Mouse (Mus musculus): ENCODE data around the gene Misp. TPM values are rescaled to one million over a fixed set of nuclear protein-coding genes. Genes with fewer than 3 reads are reported as not detected.

The Misp gene
- total and polyA plus RNA-seq, 3 experiments = 0.50 to 0.82 (median 0.52) TPM

DNA sequence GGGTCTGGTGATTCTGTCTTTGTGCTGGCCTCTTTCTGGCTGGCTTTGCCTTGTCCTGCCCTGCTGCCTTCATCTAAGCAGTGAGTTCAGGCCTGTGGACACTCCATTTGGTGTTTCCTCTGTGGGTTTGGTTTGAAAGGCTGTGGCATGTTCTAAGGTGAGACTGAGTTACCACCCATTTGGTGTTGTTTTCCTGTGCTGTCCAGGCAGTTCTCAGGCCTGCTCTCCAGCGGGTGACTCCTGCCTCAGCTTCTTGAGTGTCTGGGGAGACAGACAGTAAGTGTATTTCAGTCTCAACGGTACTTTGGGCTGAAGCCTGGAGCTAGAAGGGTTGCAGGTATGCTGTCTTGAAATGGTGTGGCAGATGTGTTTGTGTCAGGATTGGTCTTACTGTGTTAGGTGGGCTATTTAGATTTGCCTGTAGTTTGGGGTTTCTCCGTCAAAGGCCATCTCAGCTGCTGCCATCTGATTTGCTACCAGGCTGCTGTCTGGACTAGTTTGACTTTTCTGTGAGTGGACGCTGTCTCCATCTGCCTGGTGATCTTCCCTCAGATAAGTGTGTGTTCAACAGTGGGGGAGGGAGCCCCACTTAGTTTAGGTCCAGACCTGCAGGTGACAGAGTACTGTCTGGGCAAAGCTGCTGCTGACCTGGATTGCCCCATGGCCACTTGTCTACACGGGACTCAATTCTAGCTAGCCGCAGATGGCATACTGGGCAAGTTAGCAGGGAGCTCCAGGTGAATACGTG, 36.1 kb downstream of the Misp start:
- peak overlapping the region; percentile 97 for H3K4me3 ChIP-seq
- peaks cover 44% of the 10 kb centered on the region for H3K4me1 ChIP-seq (ENCODE audit: control insufficient read depth, insufficient read depth, low read length)
- peak overlapping the region; percentile 61 for H3K27ac ChIP-seq
- peaks cover 8% of the 10 kb centered on the region; the same call in 1 of the 2 replicates for H3K36me3 ChIP-seq (ENCODE audit: control insufficient read depth, insufficient read depth, low read length)
- no peak for TF ChIP-seq POLR2A (IDR thresholded peaks at IDR 0.05; ENCODE audit: insufficient read depth, low read depth, low read length)
- TF ChIP-seq EP300 (IDR thresholded peaks at IDR 0.05; ENCODE audit: insufficient read depth, low read depth, low read length) = no peak
- no peak for TF ChIP-seq CTCF (IDR thresholded peaks at IDR 0.05)
- 3% methylated on average over 7 of the region's 7 CpGs for WGBS
- DNase-seq = no peak
- peak overlapping the region; percentile 19 for H3K9ac ChIP-seq (ENCODE audit: low read depth, low read length)
- intact Hi-C loops (cut with DNase I) = loop anchor here (2.0 kb wide), 1 partner anchor 26 kb away; no protein-coding TSS in a partner anchor
- H3K79me2 ChIP-seq (replicated peaks; ENCODE audit: control insufficient read depth, insufficient read depth, low read length) = peaks cover 7% of the 10 kb centered on the region
- H3K27me3 ChIP-seq (ENCODE audit: control insufficient read depth, insufficient read depth, low read length) = no peaks in the 10 kb centered on the region

- H3K9ac ChIP-seq (ENCODE audit: low read depth, low read length) = peak overlapping the region; percentile 19
- 3% methylated on average over 4 of the region's 4 CpGs for WGBS
- peak overlapping the region; percentile 97 for H3K4me3 ChIP-seq
- peaks cover 7% of the 10 kb centered on the region for H3K79me2 ChIP-seq (replicated peaks; ENCODE audit: control insufficient read depth, insufficient read depth, low read length)
- intact Hi-C loops (cut with DNase I) = loop anchor here (2.0 kb wide), 1 partner anchor 25 kb away; no protein-coding TSS in a partner anchor
- peaks cover 41% of the 10 kb centered on the region for H3K4me1 ChIP-seq (ENCODE audit: control insufficient read depth, insufficient read depth, low read length)
- H3K27me3 ChIP-seq (ENCODE audit: control insufficient read depth, insufficient read depth, low read length) = no peaks in the 10 kb centered on the region
- peaks cover 8% of the 10 kb centered on the region; the same call in 1 of the 2 replicates for H3K36me3 ChIP-seq (ENCODE audit: control insufficient read depth, insufficient read depth, low read length)
- DNase-seq = peak; percentile 76 to 84
- peak overlapping the region; percentile 61 for H3K27ac ChIP-seq
- TF ChIP-seq EP300 (IDR thresholded peaks at IDR 0.05; ENCODE audit: insufficient read depth, low read depth, low read length) (0 out of 2 replicates have a peak, but pooled peaks have one; percentile 12), CTCF (IDR thresholded peaks at IDR 0.05) (no peak)
These were observed 36.6 kb downstream of the Misp start for GRCm38 (mm10) chr10:79857452-79857811.

DNA sequence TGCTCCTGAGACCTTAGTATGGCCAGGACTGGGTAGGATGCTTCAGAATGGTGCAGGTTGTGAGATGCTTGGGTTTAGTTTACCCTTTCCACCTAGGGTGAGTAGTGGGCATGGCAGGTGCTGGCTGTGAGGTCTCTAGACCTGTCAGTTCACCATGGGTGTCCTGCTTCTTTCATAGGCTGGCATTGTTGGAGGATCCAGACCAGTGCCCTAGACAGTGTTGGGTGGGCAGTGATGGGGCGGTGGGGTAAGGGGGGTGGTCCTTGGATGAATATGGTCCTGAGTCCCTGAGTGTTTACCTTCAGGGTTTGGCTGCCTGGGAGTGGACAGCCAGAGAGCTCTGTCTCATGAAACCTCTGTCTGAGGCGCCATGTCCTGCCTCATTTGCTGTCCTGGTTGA, 37.1 kb downstream of the Misp start:
- H3K27me3 ChIP-seq (ENCODE audit: control insufficient read depth, insufficient read depth, low read length) = no peaks in the 10 kb centered on the region
- peak overlapping the region; percentile 33; the same call in 1 of the 2 replicates for H3K27ac ChIP-seq
- 48% methylated on average over 2 of the region's 2 CpGs for WGBS
- no peak overlapping the region for H3K9ac ChIP-seq (ENCODE audit: low read depth, low read length)
- intact Hi-C loops (cut with DNase I) = loop anchor here (2.0 kb wide), 1 partner anchor 25 kb away; no protein-coding TSS in a partner anchor
- H3K4me1 ChIP-seq (ENCODE audit: control insufficient read depth, insufficient read depth, low read length) = peaks cover 36% of the 10 kb centered on the region
- peaks cover 8% of the 10 kb centered on the region; the same call in 1 of the 2 replicates for H3K36me3 ChIP-seq (ENCODE audit: control insufficient read depth, insufficient read depth, low read length)
- peaks cover 7% of the 10 kb centered on the region for H3K79me2 ChIP-seq (replicated peaks; ENCODE audit: control insufficient read depth, insufficient read depth, low read length)
- no peak for DNase-seq
- TF ChIP-seq CTCF (IDR thresholded peaks at IDR 0.05) (no peak), POLR2A (IDR thresholded peaks at IDR 0.05; ENCODE audit: insufficient read depth, low read depth, low read length) (no peak), EP300 (IDR thresholded peaks at IDR 0.05; ENCODE audit: insufficient read depth, low read depth, low read length) (no peak)
- no peak overlapping the region for H3K4me3 ChIP-seq

GRCm38 (mm10) chr10:79858416-79859074, 37.8 kb downstream of the Misp start:
- H3K36me3 ChIP-seq (ENCODE audit: control insufficient read depth, insufficient read depth, low read length) = peaks cover 8% of the 10 kb centered on the region; the same call in 1 of the 2 replicates

GRCm38 (mm10) chr10:79859116-79859515, 38.3 kb downstream of the Misp start:
- Histone ChIP-seq H3K79me2 (replicated peaks; ENCODE audit: control insufficient read depth, insufficient read depth, low read length) (peaks cover 7% of the 10 kb centered on the region), H3K4me3 (no peak overlapping the region), H3K4me1 (ENCODE audit: control insufficient read depth, insufficient read depth, low read length) (peaks cover 33% of the 10 kb centered on the region), H3K9ac (ENCODE audit: low read depth, low read length) (no peak overlapping the region), H3K27me3 (ENCODE audit: control insufficient read depth, insufficient read depth, low read length) (no peaks in the 10 kb centered on the region), H3K27ac (no peak overlapping the region; the same call in 1 of the 2 replicates), H3K36me3 (ENCODE audit: control insufficient read depth, insufficient read depth, low read length) (peaks cover 8% of the 10 kb centered on the region; the same call in 1 of the 2 replicates)
- DNase-seq = no peak
- TF ChIP-seq CTCF (IDR thresholded peaks at IDR 0.05) (no peak), POLR2A (IDR thresholded peaks at IDR 0.05; ENCODE audit: insufficient read depth, low read depth, low read length) (no peak), EP300 (IDR thresholded peaks at IDR 0.05; ENCODE audit: insufficient read depth, low read depth, low read length) (no peak)
- WGBS = 51% methylated on average over 11 of the region's 11 CpGs
- intact Hi-C loops (cut with DNase I) = no loop called here

More at GRCm38 (mm10) chr10:79858416-79859074, 37.8 kb downstream of the Misp start:
- H3K27ac ChIP-seq = peak overlapping the region; percentile 33
- TF ChIP-seq POLR2A (IDR thresholded peaks at IDR 0.05; ENCODE audit: insufficient read depth, low read depth, low read length) (no peak), CTCF (IDR thresholded peaks at IDR 0.05) (no peak), EP300 (IDR thresholded peaks at IDR 0.05; ENCODE audit: insufficient read depth, low read depth, low read length) (no peak)
- H3K4me3 ChIP-seq = no peak overlapping the region
- H3K79me2 ChIP-seq (replicated peaks; ENCODE audit: control insufficient read depth, insufficient read depth, low read length) = peaks cover 7% of the 10 kb centered on the region
- H3K4me1 ChIP-seq (ENCODE audit: control insufficient read depth, insufficient read depth, low read length) = peaks cover 33% of the 10 kb centered on the region
- 22% methylated on average over 17 of the region's 17 CpGs for WGBS
- H3K9ac ChIP-seq (ENCODE audit: low read depth, low read length) = no peak overlapping the region
- intact Hi-C loops (cut with DNase I) = no loop called here
- peak; percentile 70 to 78 for DNase-seq
- H3K27me3 ChIP-seq (ENCODE audit: control insufficient read depth, insufficient read depth, low read length) = no peaks in the 10 kb centered on the region

Data from heart, adult 2 months (tissue).